Mouse (Mus musculus) ovary, adult 2 months (tissue): ENCODE data around the gene Slc20a1. TPM values are rescaled to one million over a fixed set of nuclear protein-coding genes. Genes with fewer than 3 reads are reported as not detected.

Source experiments
- polyA plus RNA-seq: library from polyadenylated mRNA; depleted of rRNA; stranded (reverse); fragments of >200 nt; gene quantifications from 2 replicates; pipeline ENCODE4 v1.2.3, GENCODE M21; 2012; rRNA removed

Slc20a1 gene
- polyA plus RNA-seq = 18.1 and 23.5 TPM in 2 replicates

GRCm38 (mm10) chr2:129198436-129199327, at the start of gene Slc20a1:
Gene Slc20a1, plus strand, starts transcription at chr2:129198764.

Other genes with a start within 250 kb of the Slc20a1 start
- 1.5 and 1.6 TPM in 2 replicates for gene Zc3h6, start 231.4 kb upstream of the Slc20a1 start, polyA plus RNA-seq
- 6.0 and 6.2 TPM in 2 replicates for gene Gm10762, start 231.0 kb upstream of the Slc20a1 start, polyA plus RNA-seq
- gene Vinac1, start 150.6 kb upstream of the Slc20a1 start, polyA plus RNA-seq = 0.26 and 0.28 TPM in 2 replicates
- gene Ttl, start 132.8 kb upstream of the Slc20a1 start, polyA plus RNA-seq = 10.4 and 11.3 TPM in 2 replicates
- 25.6 and 30.9 TPM in 2 replicates for gene Polr1b, start 97.8 kb upstream of the Slc20a1 start, polyA plus RNA-seq
- gene Chchd5, start 69.1 kb upstream of the Slc20a1 start, polyA plus RNA-seq = 40.4 and 54.3 TPM in 2 replicates
- 0.40 and 0.61 TPM in 2 replicates for gene Ckap2l, start 98.4 kb downstream of the Slc20a1 start, polyA plus RNA-seq
- gene Il1a, start 111.2 kb downstream of the Slc20a1 start, polyA plus RNA-seq = 0.17 TPM in 1 of 2 replicates, not detected in the other
- 0.31 and 0.57 TPM in 2 replicates for gene Il1b, start 172.4 kb downstream of the Slc20a1 start, polyA plus RNA-seq